Mouse (Mus musculus) CH12.LX (cell line): ENCODE measurements around the gene Acad12.
"Not testable (repeated sequence)": the region's sequence is repeated elsewhere in the genome, so short reads cannot be mapped to it uniquely, and the experiment has no call there.

Source experiments
- CHD1 ChIP-seq: IDR thresholded peaks from 2 replicates; pipeline ENCODE4 v1.6.1; 2012; ENCODE audit warnings: low read depth, low read length, improper control_type of control experiment, inconsistent platforms
- CTCF ChIP-seq, 2 experiments: IDR thresholded peaks in 1 of 2; conservative IDR thresholded peaks in 1 of 2; 2 replicates each; pipeline ENCODE4 v1.5.1; 2011 to 2012; ENCODE audit warnings: low read depth in 2 of 2, low read length in 2 of 2, improper control_type of control experiment in 1 of 2, inconsistent platforms in 1 of 2, mild to moderate bottlenecking in 1 of 2, moderate library complexity in 1 of 2
- EP300 ChIP-seq: IDR thresholded peaks from 2 replicates; pipeline ENCODE4 v1.6.1; 2011; ENCODE audit warnings: low read length, improper control_type of control experiment
- HCFC1 ChIP-seq: IDR thresholded peaks from 2 replicates; pipeline ENCODE4 v1.6.1; 2012; ENCODE audit warnings: low read depth, mild to moderate bottlenecking, inconsistent platforms, low read length, improper control_type of control experiment
- IRF4 ChIP-seq: IDR thresholded peaks from 2 replicates; pipeline ENCODE4 v1.6.1; 2014; ENCODE audit warnings: low read depth, mild to moderate bottlenecking, inconsistent platforms, low read length, improper control_type of control experiment
- MAFK ChIP-seq: IDR thresholded peaks from 2 replicates; pipeline ENCODE4 v1.6.1; 2011; ENCODE audit warnings: low read length, improper control_type of control experiment; ENCODE audit not compliant: insufficient replicate concordance
- MYC ChIP-seq: IDR thresholded peaks from 2 replicates; pipeline ENCODE4 v1.6.1; 2011; ENCODE audit warnings: low read depth, mild to moderate bottlenecking, improper control_type of control experiment, low read length
- POLR2A ChIP-seq: IDR thresholded peaks from 2 replicates; pipeline ENCODE4 v1.6.1; 2011; ENCODE audit warnings: low read depth, mild to moderate bottlenecking, improper control_type of control experiment, low read length
- POLR2AphosphoS2 ChIP-seq: IDR thresholded peaks from 2 replicates; pipeline ENCODE4 v1.6.1; 2011; ENCODE audit warnings: low read depth, low read length, improper control_type of control experiment
- SIN3A ChIP-seq: IDR thresholded peaks from 2 replicates; pipeline ENCODE4 v1.6.1; 2012; ENCODE audit warnings: low read length, improper control_type of control experiment, inconsistent platforms
- USF1 ChIP-seq: IDR thresholded peaks from 2 replicates; pipeline ENCODE4 v1.6.1; 2014; ENCODE audit warnings: low read depth, mild to moderate bottlenecking, inconsistent platforms, low read length, improper control_type of control experiment
- ZNF384 ChIP-seq: IDR thresholded peaks from 2 replicates; pipeline ENCODE4 v1.6.1; 2012; ENCODE audit warnings: low read depth, low read length, improper control_type of control experiment, inconsistent platforms

- TF ChIP-seq HCFC1; USF1; POLR2A; POLR2AphosphoS2; SIN3A; CTCF (conservative IDR thresholded peaks at IDR 0.05 in 1 of 2, IDR thresholded peaks at IDR 0.05 in 1 of 2; ENCODE audit: low read depth in 2 of 2, low read length in 2 of 2); MAFK; IRF4; MYC; CHD1; ZNF384; EP300: not testable (repeated sequence)
These were observed 38.1 kb upstream of the Acad12 start for GRCm38 (mm10) chr5:121656866-121657265.
